Mouse (Mus musculus) bone marrow macrophage, adult 2 months (primary cell): ENCODE measurements around the gene Ogfrl1.

ENCODE experiments used
- CTCF ChIP-seq: IDR thresholded peaks from 2 replicates; pipeline ENCODE4 v1.5.1; 2012; ENCODE audit warnings: low read depth, mild to moderate bottlenecking, low read length, moderate library complexity
- POLR2A ChIP-seq: IDR thresholded peaks from 2 replicates; pipeline ENCODE4 v1.6.1; 2012; ENCODE audit warnings: mild to moderate bottlenecking, low read depth, low read length, borderline replicate concordance

- no peak for TF ChIP-seq CTCF
- no peak for TF ChIP-seq POLR2A
Measured at GRCm38 (mm10) chr1:23379321-23379720, 18.3 kb downstream of the Ogfrl1 start.
